Mouse (Mus musculus): ENCODE data around the gene Slc25a25.

Slc25a25 gene

GRCm38 (mm10) chr2:32459657-32460056, 8.4 kb upstream of the Slc25a25 start:
- no peak for DNase-seq (ENCODE audit: low spot score)

GRCm38 (mm10) chr2:32458300-32458699, 7.1 kb upstream of the Slc25a25 start:
- no peak for DNase-seq (ENCODE audit: low spot score)

DNA sequence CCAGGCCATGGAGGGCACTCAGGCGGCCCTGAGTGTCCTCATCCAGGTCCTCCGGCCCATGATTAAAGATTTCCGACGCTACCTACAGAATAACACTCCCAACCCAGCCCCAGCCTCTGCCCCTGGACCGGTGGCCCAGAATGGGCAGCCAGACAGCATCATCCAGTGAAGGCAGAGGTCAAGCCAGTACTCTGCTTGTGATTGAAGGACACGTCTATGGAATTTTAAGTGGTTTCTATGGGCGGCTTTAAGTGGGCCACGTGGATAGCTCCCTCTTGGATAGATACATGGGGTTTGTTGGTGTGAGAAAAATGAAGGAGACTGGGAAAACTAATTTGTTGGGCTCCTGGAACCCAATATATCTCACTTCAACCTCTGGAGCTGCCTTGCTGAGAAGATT, 3.9 kb upstream of the Slc25a25 start:
- no peak for DNase-seq (ENCODE audit: low spot score)

DNA sequence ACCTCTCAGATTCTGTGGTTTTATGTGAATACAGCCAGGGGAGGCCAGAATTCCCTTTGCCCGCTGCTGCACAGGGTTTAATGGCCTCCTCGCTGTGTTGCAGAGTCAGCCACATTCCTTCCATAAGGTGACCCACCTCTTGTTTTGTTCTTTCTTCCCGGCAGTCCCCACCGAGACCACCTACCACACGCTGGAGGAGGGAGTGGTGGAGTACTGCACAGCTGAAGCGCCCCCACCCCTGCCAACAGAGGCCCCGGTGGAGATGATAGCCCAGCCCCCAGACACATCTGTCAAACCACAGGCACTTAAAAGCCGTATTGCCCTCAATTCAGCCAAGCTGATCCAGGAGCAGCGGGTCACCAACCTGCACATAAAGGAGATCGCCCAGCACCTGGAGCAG, 3.4 kb upstream of the Slc25a25 start:
- DNase-seq (ENCODE audit: low spot score), result no peak

DNA sequence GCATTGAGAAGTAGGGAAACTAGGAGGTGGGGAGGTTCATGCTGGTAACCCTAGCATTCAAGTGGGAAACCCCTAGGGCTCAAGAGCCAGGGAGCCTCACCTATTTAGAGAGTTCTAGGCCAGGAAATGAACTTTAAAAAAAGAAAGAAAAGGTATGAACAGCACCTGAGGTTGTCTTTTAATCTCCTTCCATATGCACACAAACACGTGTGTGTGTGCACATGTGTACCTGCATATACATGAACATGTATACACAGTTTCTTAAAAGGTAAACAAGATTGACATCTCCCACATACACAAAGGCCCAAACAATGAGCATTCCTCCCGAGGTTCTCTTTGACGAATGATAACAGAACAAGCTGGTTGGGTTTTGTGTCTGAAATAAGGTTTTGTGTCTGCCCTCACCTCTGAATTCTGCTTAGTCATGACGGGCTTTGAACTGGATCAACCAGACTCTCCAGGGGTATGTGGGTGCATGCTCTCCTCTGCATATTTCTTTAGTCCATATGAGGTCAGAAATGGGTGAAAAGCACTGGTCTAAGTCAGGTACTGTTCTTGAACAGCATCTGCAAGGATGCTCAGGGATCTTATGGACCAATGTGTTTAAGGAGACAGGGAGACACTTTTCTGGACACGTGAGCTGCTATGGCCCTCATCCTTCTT, 2.5 kb upstream of the Slc25a25 start:
- no peak for DNase-seq (ENCODE audit: low spot score)

DNA sequence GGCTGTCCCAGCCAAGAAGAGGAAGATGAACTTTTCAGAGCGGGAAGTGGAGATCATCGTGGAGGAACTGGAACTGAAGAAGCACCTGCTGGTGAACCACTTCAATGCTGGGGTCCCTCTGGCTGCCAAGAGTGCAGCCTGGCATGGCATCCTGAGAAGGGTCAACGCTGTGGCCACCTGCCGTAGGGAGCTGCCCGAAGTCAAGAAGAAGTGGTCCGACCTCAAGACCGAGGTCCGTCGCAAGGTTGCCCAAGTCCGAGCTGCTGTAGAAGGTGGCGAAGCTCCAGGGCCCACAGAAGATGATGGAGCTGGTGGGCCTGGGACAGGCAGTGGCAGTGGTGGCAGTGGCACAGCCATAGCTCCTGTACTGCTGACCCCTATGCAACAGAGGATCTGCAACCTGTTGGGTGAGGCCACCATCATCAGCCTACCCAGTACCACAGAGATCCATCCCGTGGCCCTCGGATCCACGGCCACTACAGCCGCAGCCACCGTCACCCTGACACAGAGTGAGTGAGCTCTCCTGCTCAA, 1.3 kb upstream of the Slc25a25 start:
- no peak for DNase-seq (ENCODE audit: low spot score)

GRCm38 (mm10) chr2:32451870-32452372, 676 bp upstream of the Slc25a25 start:
- peak; percentile 91 for DNase-seq (ENCODE audit: low spot score)

DNA sequence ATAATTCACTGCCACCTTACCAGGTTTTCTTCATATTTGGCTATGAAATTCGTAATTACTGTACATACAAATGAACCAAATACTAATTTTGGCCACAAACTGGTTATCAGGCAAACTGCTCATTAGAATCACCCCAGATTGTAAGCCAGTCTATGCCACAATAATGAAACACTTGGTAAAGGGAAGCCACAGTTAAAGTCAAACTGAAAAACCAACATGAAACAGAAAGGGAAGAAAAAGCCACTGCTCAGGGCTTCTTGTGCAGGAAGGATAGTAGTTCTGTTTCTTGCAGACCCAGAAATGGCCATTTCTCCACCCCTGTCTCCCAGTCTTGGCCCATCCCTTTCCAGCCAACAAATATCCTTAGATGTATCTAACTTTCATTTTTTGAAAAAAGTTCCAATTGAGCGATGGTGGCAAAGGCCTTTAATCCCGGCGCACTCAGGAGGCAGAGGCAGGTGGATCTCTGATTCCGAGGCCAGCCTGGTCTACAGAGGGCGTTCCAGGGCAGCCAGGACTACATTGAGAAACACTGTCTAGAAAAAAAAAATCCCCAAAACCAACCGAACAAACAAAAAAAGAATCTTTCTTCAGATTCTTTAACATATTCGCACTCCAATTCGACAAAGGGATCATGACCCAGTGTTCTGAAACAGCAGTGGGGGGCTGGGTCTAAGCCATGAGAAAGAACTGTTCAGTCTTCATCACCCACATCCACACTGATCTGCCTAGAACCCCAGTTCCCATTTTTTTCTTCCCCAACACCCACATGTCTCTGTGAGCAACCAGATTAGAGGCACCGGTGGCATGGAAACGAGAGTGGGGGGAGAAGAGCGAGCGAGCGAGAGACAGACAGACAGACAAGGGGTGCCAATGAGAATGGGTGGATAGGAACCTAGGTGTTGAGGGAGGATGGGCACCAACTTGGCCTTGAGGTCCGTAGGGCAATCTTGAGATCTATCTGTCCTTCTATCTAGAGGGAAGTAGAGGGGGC, 1.2 kb downstream of the Slc25a25 start, which contains the start of gene Naif1:
Gene Naif1, plus strand, starts transcription at position 697 of the 994 bp plus-strand sequence.
- no peak for DNase-seq (ENCODE audit: low spot score)

GRCm38 (mm10) chr2:32448480-32448879, 2.8 kb downstream of the Slc25a25 start:
- DNase-seq (ENCODE audit: low spot score), result no peak

DNA sequence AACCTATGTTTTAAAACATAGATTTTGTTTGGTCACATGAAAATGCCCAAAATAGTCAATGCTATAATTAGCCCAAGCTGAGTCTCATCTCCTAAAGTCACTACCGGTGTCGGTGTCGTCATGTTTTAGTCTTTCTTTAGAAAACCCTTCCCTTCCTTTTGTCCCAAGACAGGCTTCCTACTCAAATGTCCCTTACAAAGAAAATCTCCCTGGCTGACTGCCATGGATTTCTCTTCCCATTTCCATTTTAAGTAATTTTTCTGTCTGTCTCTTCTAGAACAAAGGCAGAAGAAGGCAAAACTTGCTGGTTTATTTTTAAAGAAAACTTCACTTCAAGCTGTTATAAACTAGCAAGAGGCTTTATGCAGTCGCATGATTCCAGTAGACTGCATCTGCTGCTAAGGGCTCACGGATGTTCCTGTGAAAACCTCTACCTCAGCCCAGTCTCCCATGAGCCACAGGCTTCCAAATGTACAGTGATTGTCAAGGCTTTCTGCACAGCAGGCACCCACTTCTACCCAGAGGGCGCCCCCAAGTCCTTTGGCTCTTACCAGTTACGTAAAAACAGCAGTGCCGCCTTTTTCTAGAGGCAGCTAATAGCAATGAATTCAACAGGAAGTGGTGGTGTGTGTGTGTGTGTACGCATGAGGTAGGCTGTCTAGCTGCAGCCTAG, 3.8 kb downstream of the Slc25a25 start:
- DNase-seq (ENCODE audit: low spot score), result no peak

- no peak for DNase-seq (ENCODE audit: low spot score)
Measured at GRCm38 (mm10) chr2:32445535-32445934, 5.7 kb downstream of the Slc25a25 start.

GRCm38 (mm10) chr2:32441550-32441949, 9.7 kb downstream of the Slc25a25 start:
- DNase-seq (ENCODE audit: low spot score), result no peak

- no peak for DNase-seq (ENCODE audit: low spot score)
Measured at GRCm38 (mm10) chr2:32440632-32441031, 10.6 kb downstream of the Slc25a25 start.

DNA sequence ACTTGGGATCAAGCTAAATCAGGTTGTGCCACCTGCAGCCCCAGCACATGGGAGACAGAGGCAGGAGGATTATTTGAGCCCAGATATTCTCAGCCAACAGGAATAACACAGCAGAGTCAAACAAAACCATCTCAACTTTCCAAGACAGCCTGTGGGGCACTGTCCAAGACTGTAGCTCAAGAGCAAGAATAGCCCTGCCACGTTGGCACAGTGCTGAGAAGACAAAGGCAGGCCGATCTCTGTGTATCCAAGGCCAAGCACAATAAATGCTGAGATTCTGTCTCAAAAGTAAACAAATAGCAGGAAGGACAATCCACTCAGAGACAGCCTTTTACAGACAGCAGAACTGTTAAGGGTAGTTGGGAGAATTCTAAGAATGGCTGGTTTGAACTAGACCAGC, 11.1 kb downstream of the Slc25a25 start:
- DNase-seq (ENCODE audit: low spot score), result no peak

DNA sequence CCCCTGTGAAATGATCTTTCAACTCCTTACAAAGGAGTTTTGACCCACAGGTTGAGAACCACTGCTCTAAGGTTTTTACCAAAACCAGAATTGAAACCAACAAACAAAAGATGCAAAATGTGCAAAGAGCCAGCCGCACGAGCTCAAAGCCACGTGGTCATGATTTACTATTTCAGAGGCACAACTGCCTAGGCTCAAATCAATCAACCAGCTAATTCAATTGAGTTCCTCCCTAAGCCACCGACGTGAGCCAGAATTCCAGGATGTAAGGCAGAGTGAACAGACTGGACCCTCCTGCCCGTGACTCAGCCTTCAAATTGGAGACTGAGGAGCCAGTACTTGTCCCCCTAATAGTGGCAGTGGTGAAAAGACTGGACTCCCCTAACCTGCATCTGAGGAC, 12.1 kb downstream of the Slc25a25 start:
- DNase-seq (ENCODE audit: low spot score), result no peak

DNA sequence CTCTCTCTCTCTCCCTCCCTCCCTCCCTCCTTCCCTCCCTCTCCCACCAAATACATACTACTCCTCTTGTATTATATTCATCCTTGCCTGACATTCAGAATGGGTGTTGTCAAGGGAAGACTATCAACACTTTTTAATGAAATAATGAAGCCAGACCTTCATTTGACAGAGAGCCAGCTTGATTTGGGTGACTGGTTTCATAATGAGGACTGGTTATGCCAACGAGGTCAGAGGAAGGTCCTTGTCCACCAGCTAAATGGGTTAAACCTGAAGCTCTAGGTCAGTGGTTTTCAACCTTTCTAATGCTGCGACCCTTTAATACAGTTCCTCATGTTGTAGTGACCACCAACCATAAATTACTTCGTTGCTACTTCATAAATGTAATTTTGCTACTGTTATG, 12.5 kb downstream of the Slc25a25 start:
- DNase-seq (ENCODE audit: low spot score), result no peak

- no peak for DNase-seq (ENCODE audit: low spot score)
Measured at GRCm38 (mm10) chr2:32437612-32438166, 13.6 kb downstream of the Slc25a25 start.

GRCm38 (mm10) chr2:32436686-32437372, 14.4 kb downstream of the Slc25a25 start:
- no peak for DNase-seq (ENCODE audit: low spot score)

DNA sequence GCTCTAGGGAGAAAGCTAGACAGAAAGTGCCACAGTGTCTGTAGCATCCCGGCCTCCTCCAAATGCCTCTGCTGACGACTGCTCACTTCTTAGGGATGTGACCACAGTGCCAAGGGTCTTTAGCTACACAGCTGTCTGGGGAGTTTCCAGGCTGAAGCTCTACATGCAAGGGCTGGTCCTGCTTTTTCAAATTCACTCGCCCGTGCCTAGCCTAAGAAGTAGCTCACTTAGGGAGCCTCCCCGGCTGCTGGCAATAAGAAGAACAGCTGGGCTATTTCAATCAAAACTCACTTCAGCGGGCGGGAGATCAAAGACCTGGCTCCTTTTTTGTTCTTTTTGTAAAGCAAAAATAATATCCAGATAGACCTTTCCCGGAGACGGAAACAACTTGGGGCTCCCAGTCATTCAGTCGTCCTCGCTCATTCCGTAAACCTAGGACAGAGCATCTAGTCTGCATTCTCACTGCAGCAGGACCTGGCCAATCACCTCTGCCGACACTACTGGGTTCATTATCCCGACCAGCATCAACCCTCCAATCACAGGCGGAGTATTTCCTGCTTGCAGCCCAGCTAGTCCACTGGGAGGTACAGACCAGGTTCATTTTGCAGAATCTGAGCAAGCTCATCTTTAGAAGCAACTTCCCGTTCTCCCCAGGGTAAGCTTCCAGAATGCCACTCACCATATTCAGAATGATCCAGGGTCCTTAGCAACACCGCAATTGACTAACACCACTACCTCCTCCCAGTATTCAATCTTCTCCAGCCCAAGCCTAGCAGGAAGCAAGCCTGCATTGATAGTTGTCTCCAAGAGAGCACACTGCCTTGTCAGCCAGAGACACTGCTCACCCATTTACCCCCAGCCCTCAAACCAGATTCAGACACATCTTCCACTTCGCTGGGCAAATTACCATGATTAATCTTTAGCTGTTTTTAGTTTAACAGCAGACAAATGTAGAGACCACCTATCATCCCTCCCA, 20.3 kb downstream of the Slc25a25 start:
- no peak for DNase-seq (ENCODE audit: low spot score)
